Mouse (Mus musculus) cerebellum, adult 2 months (tissue): ENCODE results near the gene Dscam.

Experiments used
- CTCF ChIP-seq: fragments of 200-500 bp; IDR thresholded peaks from 2 replicates; pipeline ENCODE4 v1.5.1; 2011; ENCODE audit warnings: low read depth, mild to moderate bottlenecking, control low read depth, low read length, moderate library complexity, borderline replicate concordance; ENCODE audit not compliant: insufficient read depth
- POLR2A ChIP-seq: fragments of 200-500 bp; IDR thresholded peaks from 2 replicates; pipeline ENCODE4 v1.6.1; 2011; ENCODE audit warnings: low read length, control low read depth, borderline replicate concordance; ENCODE audit not compliant: insufficient read depth

GRCm38 (mm10) chr16:96943648-96944047, 226.9 kb downstream of the Dscam start:
- TF ChIP-seq POLR2A (no peak), CTCF (no peak)
